Mouse (Mus musculus): ENCODE measurements around the gene Dab2ip. TPM values are rescaled to one million over a fixed set of nuclear protein-coding genes. Genes with fewer than 3 reads are reported as not detected.

The Dab2ip gene
- polyA plus RNA-seq, 1 experiment from 2014 or later, result 40.0 TPM

GRCm38 (mm10) chr2:35623431-35624148 lies 65.5 kb downstream of the Dab2ip start:
- H3K4me3 ChIP-seq, result peak overlapping the region; percentile 83
- H3K9ac ChIP-seq, result peak overlapping the region; percentile 95
- peaks cover 98% of the 10 kb centered on the region for H3K4me1 ChIP-seq
- H3K4me2 ChIP-seq, result peak overlapping the region; percentile 82
- H3K27me3 ChIP-seq (replicated peaks), result no peaks in the 10 kb centered on the region
- H3K36me3 ChIP-seq, result peaks cover 16% of the 10 kb centered on the region
- H3K9me3 ChIP-seq, result no peaks in the 10 kb centered on the region
- no peak for ATAC-seq (ENCODE audit: extremely low read depth, insufficient number of reproducible peaks, low FRiP score, low TSS enrichment)
- WGBS, result 30% methylated on average over 12 of the region's 12 CpGs
- H3K27ac ChIP-seq (replicated peaks), result peak overlapping the region; percentile 82

DNA sequence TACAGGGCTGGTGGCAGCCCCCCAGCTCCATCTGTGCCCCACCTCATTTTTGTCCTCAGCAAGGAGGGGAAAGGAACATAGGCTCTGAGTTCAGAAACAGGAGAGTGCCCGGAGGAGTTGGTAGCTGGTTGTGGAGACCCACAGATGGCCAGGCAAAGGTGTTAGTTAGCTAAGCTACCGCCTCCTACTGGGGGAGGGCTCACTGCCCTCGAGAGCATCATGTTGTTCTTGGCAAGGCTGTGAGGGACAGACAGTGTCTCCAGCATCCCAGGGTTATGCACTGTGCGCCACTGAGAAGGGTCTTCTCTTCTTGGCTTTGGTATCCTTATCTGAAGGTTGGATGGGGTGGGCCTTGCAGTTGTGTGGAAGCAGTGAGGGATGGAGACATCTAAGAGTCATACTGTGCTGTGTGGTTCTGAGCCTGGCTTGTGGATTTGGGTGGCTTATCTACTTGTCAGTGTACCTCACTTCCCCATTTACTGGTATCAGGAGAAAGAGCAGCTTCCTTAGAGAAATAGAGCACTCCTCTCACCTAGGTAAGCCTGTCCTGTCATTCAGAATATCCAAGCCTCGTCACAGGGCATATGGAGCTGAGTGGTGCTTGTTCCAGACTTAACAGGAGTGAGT lies 66.4 kb downstream of the Dab2ip start:
- Histone ChIP-seq H3K4me1 (peaks cover 98% of the 10 kb centered on the region), H3K4me2 (peak overlapping the region; percentile 82), H3K9me3 (no peaks in the 10 kb centered on the region), H3K9ac (peak overlapping the region; percentile 95), H3K27ac (replicated peaks) (peak overlapping the region; percentile 82), H3K27me3 (replicated peaks) (no peaks in the 10 kb centered on the region), H3K36me3 (peaks cover 20% of the 10 kb centered on the region), H3K4me3 (peak overlapping the region; percentile 83)
- ATAC-seq (ENCODE audit: extremely low read depth, insufficient number of reproducible peaks, low FRiP score, low TSS enrichment), result no peak
- WGBS, result 41% methylated on average over 5 of the region's 5 CpGs

DNA sequence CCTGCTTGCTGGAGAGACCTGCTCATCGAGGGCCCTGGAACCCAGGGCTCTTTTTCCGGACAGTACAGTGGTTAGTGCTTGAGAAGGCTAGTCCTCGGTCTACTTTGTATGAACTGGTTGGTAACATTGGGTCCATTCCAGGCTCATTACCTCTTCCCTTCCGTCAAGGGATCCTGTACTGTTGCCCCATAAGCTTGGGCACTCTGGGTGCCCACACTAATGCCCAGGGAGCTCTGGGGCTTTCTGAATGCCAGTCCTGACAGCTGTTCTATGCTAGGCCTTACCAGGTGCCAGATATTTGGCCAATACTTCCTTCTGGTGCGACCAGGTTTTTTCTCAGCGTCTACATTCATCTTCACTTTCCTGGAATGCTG lies 66.9 kb downstream of the Dab2ip start:
- H3K4me1 ChIP-seq, result peaks cover 98% of the 10 kb centered on the region
- no peak for ATAC-seq (ENCODE audit: extremely low read depth, insufficient number of reproducible peaks, low FRiP score, low TSS enrichment)
- WGBS, result 79% methylated on average over 6 of the region's 6 CpGs
- H3K27me3 ChIP-seq (replicated peaks), result no peaks in the 10 kb centered on the region
- H3K36me3 ChIP-seq, result peaks cover 25% of the 10 kb centered on the region
- no peak overlapping the region for H3K4me3 ChIP-seq
- H3K4me2 ChIP-seq, result peak overlapping the region; percentile 82
- H3K9me3 ChIP-seq, result no peaks in the 10 kb centered on the region
- no peak overlapping the region for H3K27ac ChIP-seq (replicated peaks)
- 0 out of 2 replicates have a peak overlapping the region, but pooled peaks have one; percentile 30 for H3K9ac ChIP-seq

GRCm38 (mm10) chr2:35625526-35625925 lies 67.5 kb downstream of the Dab2ip start:
- no peak for ATAC-seq (ENCODE audit: extremely low read depth, insufficient number of reproducible peaks, low FRiP score, low TSS enrichment)
- Histone ChIP-seq H3K4me1 (peaks cover 98% of the 10 kb centered on the region), H3K4me3 (no peak overlapping the region), H3K36me3 (peaks cover 28% of the 10 kb centered on the region), H3K4me2 (no peak overlapping the region; the same call in 1 of the 2 replicates), H3K9me3 (no peaks in the 10 kb centered on the region), H3K9ac (0 out of 2 replicates have a peak overlapping the region, but pooled peaks have one; percentile 29), H3K27me3 (replicated peaks) (no peaks in the 10 kb centered on the region), H3K27ac (replicated peaks) (peak overlapping the region; percentile 87; the same call in 1 of the 2 replicates)
- WGBS, result 68% methylated on average over 6 of the region's 6 CpGs

DNA sequence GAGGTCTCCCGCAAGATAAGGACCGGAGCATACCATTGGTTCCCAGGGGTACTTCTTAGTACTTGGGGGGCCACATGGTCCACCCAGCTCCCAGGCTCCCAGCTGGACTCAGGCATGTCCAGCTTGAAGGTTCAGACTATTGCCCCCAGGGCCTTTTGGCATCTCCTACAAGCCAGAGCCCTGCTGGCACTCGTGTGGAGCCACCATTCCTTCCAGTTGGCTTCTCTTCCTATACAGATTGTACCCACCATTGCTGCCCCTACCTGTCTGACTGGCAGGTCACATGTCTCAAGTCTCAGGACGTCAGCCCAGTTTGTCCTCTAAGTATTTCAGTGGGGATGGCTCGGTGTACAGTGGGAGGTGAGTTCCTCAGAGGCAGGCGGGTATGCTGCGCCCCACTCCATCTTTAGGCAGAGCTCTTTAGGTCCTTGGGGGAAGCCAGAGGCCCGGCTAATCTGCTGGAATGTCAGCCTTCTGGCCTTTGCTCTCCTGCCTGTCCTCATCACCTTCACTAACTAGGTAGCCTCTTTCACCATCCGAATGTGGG lies 68.2 kb downstream of the Dab2ip start:
- Histone ChIP-seq H3K4me1 (peaks cover 94% of the 10 kb centered on the region), H3K27me3 (replicated peaks) (no peaks in the 10 kb centered on the region), H3K9ac (peak overlapping the region; percentile 63), H3K4me3 (no peak overlapping the region), H3K27ac (replicated peaks) (peak overlapping the region; percentile 87), H3K36me3 (peaks cover 30% of the 10 kb centered on the region), H3K9me3 (no peaks in the 10 kb centered on the region), H3K4me2 (peak overlapping the region; percentile 58)
- no peak for ATAC-seq (ENCODE audit: extremely low read depth, insufficient number of reproducible peaks, low FRiP score, low TSS enrichment)
- WGBS, result 46% methylated on average over 9 of the region's 9 CpGs

- no peak for ATAC-seq (ENCODE audit: extremely low read depth, insufficient number of reproducible peaks, low FRiP score, low TSS enrichment)
- no peaks in the 10 kb centered on the region for H3K27me3 ChIP-seq (replicated peaks)
- H3K36me3 ChIP-seq, result peaks cover 33% of the 10 kb centered on the region
- H3K4me2 ChIP-seq, result peak overlapping the region; percentile 58
- peak overlapping the region; percentile 87 for H3K27ac ChIP-seq (replicated peaks)
- peak overlapping the region; percentile 63 for H3K9ac ChIP-seq
- H3K9me3 ChIP-seq, result no peaks in the 10 kb centered on the region
- 14% methylated on average over 11 of the region's 11 CpGs for WGBS
- H3K4me3 ChIP-seq, result peak overlapping the region; percentile 21
- peaks cover 96% of the 10 kb centered on the region for H3K4me1 ChIP-seq
Observed at GRCm38 (mm10) chr2:35627298-35627898, 69.3 kb downstream of the Dab2ip start.

DNA sequence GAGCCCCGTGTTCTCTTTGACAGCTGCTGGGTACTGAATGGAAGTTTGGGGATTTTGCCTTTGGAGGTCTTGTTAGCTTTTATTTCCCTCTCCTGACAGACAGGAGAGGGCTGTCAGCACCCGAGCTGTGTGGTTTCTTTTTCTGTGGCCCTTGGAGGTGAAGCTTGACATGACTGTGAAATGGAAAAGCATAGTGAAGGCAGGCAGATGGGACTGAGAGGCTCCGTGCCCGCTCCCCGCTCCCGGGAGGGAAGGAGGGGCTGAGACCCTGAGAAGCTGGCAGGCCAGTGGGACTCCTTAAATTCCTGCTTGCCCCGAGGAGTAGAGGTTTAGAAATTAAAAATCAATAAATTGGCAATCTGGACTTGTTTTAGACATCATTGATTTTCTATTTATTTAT lies 70.0 kb downstream of the Dab2ip start:
- Histone ChIP-seq H3K9me3 (no peaks in the 10 kb centered on the region), H3K27me3 (replicated peaks) (no peaks in the 10 kb centered on the region), H3K4me1 (peaks cover 96% of the 10 kb centered on the region), H3K9ac (peak overlapping the region; percentile 63), H3K36me3 (peaks cover 36% of the 10 kb centered on the region), H3K27ac (replicated peaks) (peak overlapping the region; percentile 87), H3K4me2 (peak overlapping the region; percentile 58), H3K4me3 (peak overlapping the region; percentile 21)
- 31% methylated on average over 7 of the region's 7 CpGs for WGBS
- ATAC-seq (ENCODE audit: extremely low read depth, insufficient number of reproducible peaks, low FRiP score, low TSS enrichment), result no peak

GRCm38 (mm10) chr2:35628656-35629055 lies 70.6 kb downstream of the Dab2ip start:
- peaks cover 96% of the 10 kb centered on the region for H3K4me1 ChIP-seq
- peak overlapping the region; percentile 63 for H3K9ac ChIP-seq
- no peaks in the 10 kb centered on the region for H3K27me3 ChIP-seq (replicated peaks)
- no peaks in the 10 kb centered on the region for H3K9me3 ChIP-seq
- H3K36me3 ChIP-seq, result peaks cover 40% of the 10 kb centered on the region
- peak overlapping the region; percentile 87 for H3K27ac ChIP-seq (replicated peaks)
- peak overlapping the region; percentile 58 for H3K4me2 ChIP-seq
- 54% methylated on average over 4 of the region's 4 CpGs for WGBS
- H3K4me3 ChIP-seq, result no peak overlapping the region
- ATAC-seq (ENCODE audit: extremely low read depth, insufficient number of reproducible peaks, low FRiP score, low TSS enrichment), result no peak

DNA sequence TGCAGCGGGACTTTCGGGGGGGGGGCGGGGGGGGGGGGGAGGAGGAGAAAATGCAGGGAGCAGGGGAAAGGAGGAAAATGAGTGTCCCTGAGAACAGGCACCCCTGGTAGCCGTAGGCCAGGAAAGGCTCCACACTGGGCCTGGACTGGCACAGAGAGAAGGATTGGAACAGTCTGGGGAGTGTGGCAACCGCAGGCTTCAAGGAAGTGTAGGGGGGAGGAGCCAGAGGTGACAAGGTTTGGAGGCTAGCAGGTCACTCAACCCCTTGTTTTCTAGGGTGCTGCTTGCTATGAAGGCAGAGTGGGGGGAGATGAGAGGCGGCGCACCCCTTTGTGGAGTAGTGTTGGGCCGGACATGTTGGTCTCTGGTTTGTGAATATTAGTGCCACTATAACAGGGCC lies 71.1 kb downstream of the Dab2ip start:
- no peaks in the 10 kb centered on the region for H3K9me3 ChIP-seq
- no peak overlapping the region for H3K27ac ChIP-seq (replicated peaks)
- ATAC-seq (ENCODE audit: extremely low read depth, insufficient number of reproducible peaks, low FRiP score, low TSS enrichment), result no peak
- H3K36me3 ChIP-seq, result peaks cover 40% of the 10 kb centered on the region
- peaks cover 96% of the 10 kb centered on the region for H3K4me1 ChIP-seq
- H3K4me2 ChIP-seq, result no peak overlapping the region
- peak overlapping the region; percentile 63; the same call in 1 of the 2 replicates for H3K9ac ChIP-seq
- WGBS, result 81% methylated on average over 5 of the region's 8 CpGs
- H3K4me3 ChIP-seq, result no peak overlapping the region
- H3K27me3 ChIP-seq (replicated peaks), result no peaks in the 10 kb centered on the region

- H3K4me3 ChIP-seq, result no peak overlapping the region
- no peaks in the 10 kb centered on the region for H3K27me3 ChIP-seq (replicated peaks)
- H3K9me3 ChIP-seq, result no peaks in the 10 kb centered on the region
- ATAC-seq (ENCODE audit: extremely low read depth, insufficient number of reproducible peaks, low FRiP score, low TSS enrichment), result no peak
- peaks cover 46% of the 10 kb centered on the region for H3K36me3 ChIP-seq
- H3K4me2 ChIP-seq, result no peak overlapping the region
- 67% methylated on average over 4 of the region's 4 CpGs for WGBS
- peaks cover 76% of the 10 kb centered on the region for H3K4me1 ChIP-seq
- no peak overlapping the region for H3K27ac ChIP-seq (replicated peaks)
- no peak overlapping the region for H3K9ac ChIP-seq
Observed at GRCm38 (mm10) chr2:35633392-35633791, 75.3 kb downstream of the Dab2ip start.

- no peak for ATAC-seq (ENCODE audit: extremely low read depth, insufficient number of reproducible peaks, low FRiP score, low TSS enrichment)
- 0 out of 2 replicates have a peak overlapping the region, but pooled peaks have one; percentile 6 for H3K27ac ChIP-seq (replicated peaks)
Observed at GRCm38 (mm10) chr2:35634963-35635362, 76.9 kb downstream of the Dab2ip start.

More at GRCm38 (mm10) chr2:35634963-35635362, 76.9 kb downstream of the Dab2ip start:
- Histone ChIP-seq H3K4me2 (no peak overlapping the region), H3K9ac (no peak overlapping the region), H3K9me3 (no peaks in the 10 kb centered on the region), H3K27me3 (replicated peaks) (no peaks in the 10 kb centered on the region), H3K4me1 (peaks cover 68% of the 10 kb centered on the region), H3K36me3 (peaks cover 39% of the 10 kb centered on the region), H3K4me3 (no peak overlapping the region)
- 69% methylated on average over 4 of the region's 4 CpGs for WGBS

Data from heart, embryonic 13.5 days (tissue).